Mouse (Mus musculus) heart, postnatal 0 days (tissue): ENCODE results near the gene Egfl7.

ENCODE experiments used
- CTCF ChIP-seq: IDR thresholded peaks from 2 replicates; pipeline ENCODE4 v1.5.1; 2016; ENCODE audit warnings: antibody characterized with exemption, control low read depth, low read depth
- EP300 ChIP-seq: IDR thresholded peaks from 2 replicates; pipeline ENCODE4 v1.6.1; 2016; ENCODE audit warnings: antibody characterized with exemption, low read depth

- TF ChIP-seq CTCF (no peak), EP300 (no peak)
These were observed 32.1 kb downstream of the Egfl7 start for GRCm38 (mm10) chr2:26611896-26612295.
